Mouse (Mus musculus) G1E (cell line): ENCODE data around the gene Tbcel. TPM values are rescaled to one million over a fixed set of nuclear protein-coding genes. Genes with fewer than 3 reads are reported as not detected.

Source experiments
- ATAC-seq: 2 replicates; pipeline ENCODE4 v1.8.0; 2016; ENCODE audit warnings: mild to moderate bottlenecking; ENCODE audit not compliant: insufficient number of reproducible peaks, poor library complexity, low FRiP score, severe bottlenecking; ENCODE audit errors: extremely low read depth
- DNase-seq: peaks from one replicate; pipeline ENCODE4 v3.0.0; 2012; ENCODE audit warnings: low spot score
- H3K27me3 ChIP-seq: 2 replicates; pipeline ENCODE4 v1.6.1; 2012; ENCODE audit warnings: mild to moderate bottlenecking, low read length, inconsistent platforms; ENCODE audit not compliant: insufficient read depth
- H3K36me3 ChIP-seq: replicated peaks from 2 replicates; pipeline ENCODE3; 2012; ENCODE audit warnings: mild to moderate bottlenecking, inconsistent platforms
- H3K4me1 ChIP-seq: 2 replicates; pipeline ENCODE4 v1.6.1; 2012; ENCODE audit warnings: low read depth, low read length, inconsistent platforms, mixed read lengths; ENCODE audit not compliant: insufficient read depth
- H3K4me3 ChIP-seq: 2 replicates; pipeline ENCODE4 v1.5.1; 2012; ENCODE audit warnings: low read depth, mild to moderate bottlenecking, inconsistent platforms, low read length, moderate library complexity, mixed read lengths
- H3K9me3 ChIP-seq: replicated peaks from 2 replicates; pipeline ENCODE4 v1.6.1; 2012; ENCODE audit warnings: inconsistent platforms
- CTCF ChIP-seq: IDR thresholded peaks from 2 replicates; pipeline ENCODE4 v1.5.1; 2012; ENCODE audit warnings: low read depth, low read length, inconsistent platforms, mixed read lengths
- GATA1 ChIP-seq: IDR thresholded peaks from 2 replicates; pipeline ENCODE4 v1.6.1; 2012; ENCODE audit warnings: borderline replicate concordance, low read length, inconsistent platforms, mixed read lengths
- GATA2 ChIP-seq: IDR thresholded peaks from 2 replicates; pipeline ENCODE4 v1.6.1; 2012; ENCODE audit warnings: low read depth, low read length, inconsistent platforms, borderline replicate concordance
- POLR2AphosphoS5 ChIP-seq: IDR thresholded peaks from 2 replicates; pipeline ENCODE4 v1.6.1; 2012; ENCODE audit warnings: low read depth, low read length, inconsistent platforms; ENCODE audit not compliant: insufficient replicate concordance
- TAL1 ChIP-seq: conservative IDR thresholded peaks from 2 replicates; pipeline ENCODE4 v1.6.1; 2012; ENCODE audit warnings: low read depth, low read length, inconsistent platforms, mixed read lengths
- polyA plus RNA-seq: library from polyadenylated mRNA; stranded (reverse); fragments of >175 nt; gene quantifications from 2 replicates; pipeline ENCODE4 v1.2.3, GENCODE M21; 2012
- total RNA-seq, 2 experiments: library from RNA; stranded (forward) in 1 of 2; stranded (reverse) in 1 of 2; fragments of 200-1000 nt in 1 of 2; fragments of >200 nt in 1 of 2; fragmentation: Nextera tagmentation in 1 of 2; gene quantifications; 2 replicates each; pipeline ENCODE4 v1.2.3; 2014 to 2017

The Tbcel gene
- total and polyA plus RNA-seq, 3 experiments = 4.2 to 33.3 (median 31.1) TPM

GRCm38 (mm10) chr9:42459736-42460135 is 47.9 kb downstream of the Tbcel start:
- TF ChIP-seq TAL1 (no peak), CTCF (no peak), GATA1 (no peak), POLR2AphosphoS5 (no peak), GATA2 (no peak)
- H3K27me3 ChIP-seq = no peaks in the 10 kb centered on the region
- H3K9me3 ChIP-seq = no peaks in the 10 kb centered on the region
- H3K4me3 ChIP-seq = peak overlapping the region; percentile 74; the same call in 1 of the 2 replicates
- ATAC-seq = no peak
- no peak for DNase-seq
- H3K4me1 ChIP-seq = peaks cover 78% of the 10 kb centered on the region
- peaks cover 58% of the 10 kb centered on the region for H3K36me3 ChIP-seq

GRCm38 (mm10) chr9:42458741-42459515 is 48.7 kb downstream of the Tbcel start:
- no peak for ATAC-seq
- Histone ChIP-seq H3K27me3 (no peaks in the 10 kb centered on the region), H3K9me3 (no peaks in the 10 kb centered on the region), H3K4me1 (peaks cover 73% of the 10 kb centered on the region), H3K36me3 (peaks cover 59% of the 10 kb centered on the region), H3K4me3 (peak overlapping the region; percentile 56; the same call in 1 of the 2 replicates)
- no peak for DNase-seq
- TF ChIP-seq POLR2AphosphoS5 (no peak), GATA1 (no peak), GATA2 (no peak), CTCF (no peak), TAL1 (no peak)

- Histone ChIP-seq H3K9me3 (no peaks in the 10 kb centered on the region), H3K4me3 (no peak overlapping the region), H3K4me1 (peaks cover 72% of the 10 kb centered on the region), H3K27me3 (no peaks in the 10 kb centered on the region), H3K36me3 (peaks cover 73% of the 10 kb centered on the region)
- TF ChIP-seq GATA2 (no peak), GATA1 (no peak), TAL1 (no peak), POLR2AphosphoS5 (no peak), CTCF (no peak)
- DNase-seq (no peak), ATAC-seq (no peak)
These were observed 50.1 kb downstream of the Tbcel start for GRCm38 (mm10) chr9:42457501-42457900.

GRCm38 (mm10) chr9:42454364-42454763 is 53.2 kb downstream of the Tbcel start:
- Histone ChIP-seq H3K27me3 (no peaks in the 10 kb centered on the region), H3K4me3 (no peak overlapping the region), H3K4me1 (peaks cover 44% of the 10 kb centered on the region), H3K36me3 (peaks cover 93% of the 10 kb centered on the region), H3K9me3 (no peaks in the 10 kb centered on the region)
- ATAC-seq (no peak), DNase-seq (no peak)
- TF ChIP-seq CTCF (no peak), GATA1 (no peak), POLR2AphosphoS5 (no peak), GATA2 (no peak), TAL1 (no peak)

GRCm38 (mm10) chr9:42449043-42449442 is 58.6 kb downstream of the Tbcel start:
- Histone ChIP-seq H3K9me3 (no peaks in the 10 kb centered on the region), H3K4me1 (peaks cover 11% of the 10 kb centered on the region), H3K36me3 (peaks cover 92% of the 10 kb centered on the region), H3K4me3 (no peak overlapping the region), H3K27me3 (no peaks in the 10 kb centered on the region)
- no peak for ATAC-seq
- TF ChIP-seq TAL1 (no peak), POLR2AphosphoS5 (no peak), GATA1 (no peak), CTCF (no peak), GATA2 (no peak)
- DNase-seq = no peak

GRCm38 (mm10) chr9:42442100-42442499 is 65.5 kb downstream of the Tbcel start:
- peaks cover 3% of the 10 kb centered on the region; the same call in 1 of the 2 replicates for H3K4me1 ChIP-seq
- TF ChIP-seq CTCF (no peak), GATA2 (no peak), POLR2AphosphoS5 (no peak), GATA1 (no peak), TAL1 (no peak)
- H3K9me3 ChIP-seq = no peaks in the 10 kb centered on the region
- no peak for ATAC-seq
- peaks cover 95% of the 10 kb centered on the region for H3K36me3 ChIP-seq
- no peaks in the 10 kb centered on the region for H3K27me3 ChIP-seq
- no peak overlapping the region for H3K4me3 ChIP-seq
- DNase-seq = no peak
